Mouse (Mus musculus): ENCODE measurements around the gene Gipr. TPM values are rescaled to one million over a fixed set of nuclear protein-coding genes. Genes with fewer than 3 reads are reported as not detected.
A peak's percentile ranks its signal among the peaks of the same experiment; 100 is the strongest.

Gipr gene
- polyA plus RNA-seq (2015; fragmentation: Nextera tagmentation; extraction: Ambion mirVana): 0.33 and 0.54 TPM in 2 replicates

GRCm38 (mm10) chr7:19165656-19166423 is at the start of gene Gipr:
Gipr (minus strand) TSS chr7:19166127.

GRCm38 (mm10) chr7:19211996-19212755 is 46.2 kb upstream of the Gipr start, which contains the start of gene Gpr4:
Gpr4 (plus strand) TSS chr7:19212538.

GRCm38 (mm10) chr7:19175708-19176515 is 10.0 kb upstream of the Gipr start, which contains the start of gene Eml2:
Eml2 (plus strand) TSS chr7:19176421.

GRCm38 (mm10) chr7:19149626-19150025 is 16.3 kb downstream of the Gipr start, which contains the start of gene Snrpd2:
Snrpd2 (plus strand) TSS chr7:19149722.

GRCm38 (mm10) chr7:19148875-19149541 is 16.9 kb downstream of the Gipr start, which contains the start of gene Qpctl:
Qpctl (minus strand) TSS chr7:19149291.

GRCm38 (mm10) chr7:19119631-19120429 is 46.1 kb downstream of the Gipr start, which contains the start of gene Fbxo46:
Fbxo46 (plus strand) TSS chr7:19119859.

GRCm38 (mm10) chr7:19118028-19118771 is 47.7 kb downstream of the Gipr start, which contains the start of gene Gm4969:
Gm4969 (minus strand) TSS chr7:19118368.

Small RNA genes within 50 kb of the gene (microRNA-seq; reads per million reads assigned to microRNA genes)
- 336 reads per million, percentile 59 among the genes with 10 or more reads in this experiment for gene Mir330 (ENCODE audit: borderline replicate concordance, insufficient number of aligned reads)

Other genes starting within 250 kb of the Gipr start
- gene Nova2, start 240.2 kb downstream of the Gipr start, polyA plus RNA-seq (2015; fragmentation: Nextera tagmentation; extraction: Ambion mirVana): 0.58 and 0.68 TPM in 2 replicates
- 0.16 TPM in 1 of 2 replicates, not detected in the other for gene Nanos2, start 178.7 kb downstream of the Gipr start, polyA plus RNA-seq (2015; fragmentation: Nextera tagmentation; extraction: Ambion mirVana)
- 4.6 and 4.8 TPM in 2 replicates for gene Mypop, start 174.9 kb downstream of the Gipr start, polyA plus RNA-seq (2015; fragmentation: Nextera tagmentation; extraction: Ambion mirVana)
- gene Irf2bp1, start 162.1 kb downstream of the Gipr start, polyA plus RNA-seq (2015; fragmentation: Nextera tagmentation; extraction: Ambion mirVana): 15.6 and 16.6 TPM in 2 replicates
- 1.1 and 2.4 TPM in 2 replicates for gene Foxa3, start 142.6 kb downstream of the Gipr start, polyA plus RNA-seq (2015; fragmentation: Nextera tagmentation; extraction: Ambion mirVana)
- 14.9 and 20.6 TPM in 2 replicates for gene Sympk, start 141.8 kb downstream of the Gipr start, polyA plus RNA-seq (2015; fragmentation: Nextera tagmentation; extraction: Ambion mirVana)
- not detected in 2 replicates for gene Rsph6a, start 111.4 kb downstream of the Gipr start, polyA plus RNA-seq (2015; fragmentation: Nextera tagmentation; extraction: Ambion mirVana)
- gene Dmwd, start 89.9 kb downstream of the Gipr start, polyA plus RNA-seq (2015; fragmentation: Nextera tagmentation; extraction: Ambion mirVana): 14.5 and 21.0 TPM in 2 replicates
- 21.6 and 28.7 TPM in 2 replicates for gene Dmpk, start 82.3 kb downstream of the Gipr start, polyA plus RNA-seq (2015; fragmentation: Nextera tagmentation; extraction: Ambion mirVana)
- 4.2 and 5.9 TPM in 2 replicates for gene Six5, start 71.5 kb downstream of the Gipr start, polyA plus RNA-seq (2015; fragmentation: Nextera tagmentation; extraction: Ambion mirVana)
- 0.33 and 0.44 TPM in 2 replicates for gene Gm4969, start 47.8 kb downstream of the Gipr start, polyA plus RNA-seq (2015; fragmentation: Nextera tagmentation; extraction: Ambion mirVana)
- gene Fbxo46, start 46.3 kb downstream of the Gipr start, polyA plus RNA-seq (2015; fragmentation: Nextera tagmentation; extraction: Ambion mirVana): 5.8 and 8.7 TPM in 2 replicates
- 10.3 and 16.6 TPM in 2 replicates for gene Qpctl, start 16.8 kb downstream of the Gipr start, polyA plus RNA-seq (2015; fragmentation: Nextera tagmentation; extraction: Ambion mirVana)
- gene Snrpd2, start 16.4 kb downstream of the Gipr start, polyA plus RNA-seq (2015; fragmentation: Nextera tagmentation; extraction: Ambion mirVana): 109 and 149 TPM in 2 replicates
- gene Eml2, start 10.3 kb upstream of the Gipr start, polyA plus RNA-seq (2015; fragmentation: Nextera tagmentation; extraction: Ambion mirVana): 5.5 and 7.8 TPM in 2 replicates
- gene Gpr4, start 46.4 kb upstream of the Gipr start, polyA plus RNA-seq (2015; fragmentation: Nextera tagmentation; extraction: Ambion mirVana): 0.98 and 2.9 TPM in 2 replicates
- gene Opa3, start 62.2 kb upstream of the Gipr start, polyA plus RNA-seq (2015; fragmentation: Nextera tagmentation; extraction: Ambion mirVana): 15.0 and 17.1 TPM in 2 replicates
- gene Vasp, start 105.7 kb upstream of the Gipr start, polyA plus RNA-seq (2015; fragmentation: Nextera tagmentation; extraction: Ambion mirVana): 43.2 and 55.1 TPM in 2 replicates
- 0.44 and 0.66 TPM in 2 replicates for gene Ppm1n, start 113.9 kb upstream of the Gipr start, polyA plus RNA-seq (2015; fragmentation: Nextera tagmentation; extraction: Ambion mirVana)
- gene Rtn2, start 116.5 kb upstream of the Gipr start, polyA plus RNA-seq (2015; fragmentation: Nextera tagmentation; extraction: Ambion mirVana): 24.3 and 37.8 TPM in 2 replicates
- gene Fosb, start 143.9 kb upstream of the Gipr start, polyA plus RNA-seq (2015; fragmentation: Nextera tagmentation; extraction: Ambion mirVana): 0.12 and 0.14 TPM in 2 replicates
- gene Ercc1, start 178.7 kb upstream of the Gipr start, polyA plus RNA-seq (2015; fragmentation: Nextera tagmentation; extraction: Ambion mirVana): 47.3 and 52.6 TPM in 2 replicates
- gene Cd3eap, start 193.4 kb upstream of the Gipr start, polyA plus RNA-seq (2015; fragmentation: Nextera tagmentation; extraction: Ambion mirVana): 11.2 and 13.6 TPM in 2 replicates
- gene Ppp1r13l, start 193.6 kb upstream of the Gipr start, polyA plus RNA-seq (2015; fragmentation: Nextera tagmentation; extraction: Ambion mirVana): 2.7 and 2.9 TPM in 2 replicates
- 4.0 and 8.3 TPM in 2 replicates for gene Ercc2, start 215.9 kb upstream of the Gipr start, polyA plus RNA-seq (2015; fragmentation: Nextera tagmentation; extraction: Ambion mirVana)
- gene Klc3, start 238.0 kb upstream of the Gipr start, polyA plus RNA-seq (2015; fragmentation: Nextera tagmentation; extraction: Ambion mirVana): 2.5 and 2.6 TPM in 2 replicates
- gene Ckm, start 238.6 kb upstream of the Gipr start, polyA plus RNA-seq (2015; fragmentation: Nextera tagmentation; extraction: Ambion mirVana): 10.6 and 33.2 TPM in 2 replicates